Mouse (Mus musculus) lung, adult 2 months (tissue): ENCODE data around the gene Canx. TPM values are rescaled to one million over a fixed set of nuclear protein-coding genes. Genes with fewer than 3 reads are reported as not detected.
"Not testable (repeated sequence)": the region's sequence is repeated elsewhere in the genome, so short reads cannot be mapped to it uniquely, and the experiment has no call there.

Experiments
- DNase-seq: peaks from one replicate; pipeline ENCODE4 v3.0.0; 2022
- H3K4me1 ChIP-seq: fragments of 200-500 bp; 2 replicates; pipeline ENCODE4 v1.6.1; 2011; ENCODE audit warnings: low read length; ENCODE audit not compliant: control insufficient read depth, insufficient read depth
- H3K4me3 ChIP-seq: fragments of 200-500 bp; replicated peaks from 2 replicates; pipeline ENCODE3; 2011; ENCODE audit warnings: low read depth, mild to moderate bottlenecking, control low read depth, low read length; ENCODE audit errors: extremely low read depth
- CTCF ChIP-seq: fragments of 200-500 bp; IDR thresholded peaks from 2 replicates; pipeline ENCODE4 v1.5.1; 2011; ENCODE audit warnings: mild to moderate bottlenecking, low read length, control low read depth; ENCODE audit not compliant: insufficient read depth
- POLR2A ChIP-seq: fragments of 200-500 bp; IDR thresholded peaks from 2 replicates; pipeline ENCODE4 v1.6.1; 2011; ENCODE audit warnings: low read depth, mild to moderate bottlenecking, control low read depth, low read length, borderline replicate concordance; ENCODE audit errors: extremely low read depth
- WGBS: fragments of 180-500 bp; shearing (Covaris S2); methylation state at CpG from one replicate; pipeline ENCODE4 v1.1.7; 2018; 5-methylcytosine and 5-hydroxymethylcytosine counted together
- polyA plus RNA-seq: library from polyadenylated mRNA; depleted of rRNA; stranded (reverse); fragments of >200 nt; gene quantifications from 2 replicates; pipeline ENCODE4 v1.2.3, GENCODE M21; 2012

The Canx gene
- polyA plus RNA-seq, 1 experiment: 62.3 TPM

GRCm38 (mm10) chr11:50365322-50365721, 39.8 kb upstream of the Canx start:
- DNase-seq: no peak
- no peak overlapping the region for H3K4me3 ChIP-seq
- H3K4me1 ChIP-seq: no peaks in the 10 kb centered on the region
- no peak for TF ChIP-seq POLR2A
- TF ChIP-seq CTCF: no peak

- Histone ChIP-seq H3K4me3 (no peak overlapping the region), H3K4me1 (no peaks in the 10 kb centered on the region)
- DNase-seq: peak; percentile 51
- TF ChIP-seq POLR2A: no peak
- TF ChIP-seq CTCF: peak; percentile 71
- WGBS: under 1% methylated on average over 4 of the region's 4 CpGs
Observed at GRCm38 (mm10) chr11:50364548-50364947, 39.1 kb upstream of the Canx start.

GRCm38 (mm10) chr11:50361282-50361681, 35.8 kb upstream of the Canx start:
- WGBS: 72% methylated on average over 1 of the region's 1 CpGs
- H3K4me1 ChIP-seq, H3K4me3 ChIP-seq, DNase-seq: not testable (repeated sequence)

- Histone ChIP-seq H3K4me3 (peak overlapping the region; percentile 86), H3K4me1 (peaks cover 3% of the 10 kb centered on the region; the same call in 1 of the 2 replicates)
- 3% methylated on average over 74 of the region's 74 CpGs for WGBS
- DNase-seq: peak; percentile 43
- TF ChIP-seq CTCF (no peak), POLR2A (no peak)
Observed at GRCm38 (mm10) chr11:50358950-50359861, 33.7 kb upstream of the Canx start.

- TF ChIP-seq CTCF (no peak), POLR2A (no peak)
- WGBS: 75% methylated on average over 1 of the region's 1 CpGs
- peaks cover 3% of the 10 kb centered on the region; the same call in 1 of the 2 replicates for H3K4me1 ChIP-seq
- H3K4me3 ChIP-seq: no peak overlapping the region
- no peak for DNase-seq
Observed at GRCm38 (mm10) chr11:50355395-50355794, 29.9 kb upstream of the Canx start.

- TF ChIP-seq POLR2A: no peak
- TF ChIP-seq CTCF: no peak
- WGBS: 73% methylated on average over 3 of the region's 3 CpGs
- Histone ChIP-seq H3K4me3 (no peak overlapping the region), H3K4me1 (peaks cover 3% of the 10 kb centered on the region; the same call in 1 of the 2 replicates)
- DNase-seq: no peak
Observed at GRCm38 (mm10) chr11:50354851-50355250, 29.4 kb upstream of the Canx start.

- H3K4me1 ChIP-seq: peaks cover 3% of the 10 kb centered on the region; the same call in 1 of the 2 replicates
- no peak for TF ChIP-seq POLR2A
- no peak for TF ChIP-seq CTCF
- no peak for DNase-seq
- no peak within 1 kb of the TSS for H3K4me3 ChIP-seq
Observed at GRCm38 (mm10) chr11:50354162-50354561, 28.7 kb upstream of the Canx start, which contains the start of gene Cby3. TSS of gene Cby3 (plus strand) at chr11:50354462.

- no peaks in the 10 kb centered on the region for H3K4me1 ChIP-seq
- WGBS: 77% methylated on average over 2 of the region's 2 CpGs
- DNase-seq: no peak
- no peak overlapping the region for H3K4me3 ChIP-seq
- TF ChIP-seq CTCF: no peak
- TF ChIP-seq POLR2A: no peak
Observed at GRCm38 (mm10) chr11:50352177-50352576, 26.7 kb upstream of the Canx start.

GRCm38 (mm10) chr11:50346256-50347032, 21.0 kb upstream of the Canx start:
- 79% methylated on average over 9 of the region's 9 CpGs for WGBS
- no peak for DNase-seq
- H3K4me1 ChIP-seq: no peaks in the 10 kb centered on the region
- no peak for TF ChIP-seq POLR2A
- TF ChIP-seq CTCF: no peak
- H3K4me3 ChIP-seq: no peak overlapping the region

GRCm38 (mm10) chr11:50345486-50345885, 20.0 kb upstream of the Canx start:
- 63% methylated on average over 4 of the region's 4 CpGs for WGBS
- DNase-seq: no peak
- TF ChIP-seq CTCF: no peak
- TF ChIP-seq POLR2A: no peak
- Histone ChIP-seq H3K4me1 (no peaks in the 10 kb centered on the region), H3K4me3 (no peak overlapping the region)
